Mouse (Mus musculus) stomach, postnatal 0 days (tissue): ENCODE data around the gene Sdc4. TPM values are rescaled to one million over a fixed set of nuclear protein-coding genes. Genes with fewer than 3 reads are reported as not detected.

Source experiments
- ATAC-seq: fragments of 200-750 bp; cut with Nextera tagmentation; 2 replicates; pipeline ENCODE4 v1.8.0; 2017; ENCODE audit not compliant: low FRiP score, low TSS enrichment
- DNase-seq: peaks from one replicate; pipeline ENCODE4 v3.0.0-alpha.2; 2016; ENCODE audit warnings: low spot score
- H3K27ac ChIP-seq: fragments of 300-500 bp; sonication (generic); replicated peaks from 2 replicates; pipeline ENCODE4 v1.5.1; 2014; ENCODE audit warnings: mild to moderate bottlenecking, control low read depth
- H3K27me3 ChIP-seq: fragments of 300-500 bp; sonication (generic); 2 replicates; pipeline ENCODE4 v1.6.1; 2014; ENCODE audit warnings: low read length; ENCODE audit not compliant: control insufficient read depth, insufficient read depth
- H3K36me3 ChIP-seq: fragments of 300-500 bp; sonication (generic); 2 replicates; pipeline ENCODE4 v1.6.1; 2014; ENCODE audit warnings: low read length, mixed read lengths; ENCODE audit not compliant: control insufficient read depth, insufficient read depth
- H3K4me1 ChIP-seq: fragments of 300-500 bp; sonication (generic); replicated peaks from 2 replicates; pipeline ENCODE4 v1.6.1; 2014; ENCODE audit warnings: antibody characterized with exemption; ENCODE audit not compliant: control insufficient read depth, insufficient read depth
- H3K4me2 ChIP-seq: fragments of 300-500 bp; sonication (generic); replicated peaks from 2 replicates; pipeline ENCODE4 v1.6.1; 2014; ENCODE audit warnings: low read depth, mild to moderate bottlenecking, control low read depth, moderate library complexity
- H3K4me3 ChIP-seq: fragments of 300-500 bp; sonication (generic); 2 replicates; pipeline ENCODE4 v1.5.1; 2014; ENCODE audit warnings: low read depth, low read length, control low read depth
- H3K9ac ChIP-seq: fragments of 300-500 bp; sonication (generic); 2 replicates; pipeline ENCODE4 v1.6.1; 2014; ENCODE audit warnings: mild to moderate bottlenecking, low read length, control low read depth, mixed read lengths
- H3K9me3 ChIP-seq: fragments of 300-500 bp; sonication (generic); 2 replicates; pipeline ENCODE4 v1.6.1; 2016; ENCODE audit warnings: low read length; ENCODE audit not compliant: control insufficient read depth
- CTCF ChIP-seq: IDR thresholded peaks from 2 replicates; pipeline ENCODE4 v1.5.1; 2016; ENCODE audit warnings: antibody characterized with exemption, low read depth, mild to moderate bottlenecking, moderate library complexity
- EP300 ChIP-seq: optimal IDR thresholded peaks from 2 replicates; pipeline ENCODE3; 2016; ENCODE audit warnings: antibody characterized with exemption
- WGBS: fragments of 180-500 bp; shearing (Covaris S2); extraction: QIAGEN DNeasy Blood & Tissue Kit; methylation state at CpG from one replicate; pipeline ENCODE4 v1.1.7; 2014; 5-methylcytosine and 5-hydroxymethylcytosine counted together
- polyA plus RNA-seq: library from polyadenylated mRNA; unstranded; fragments of >200 nt; fragmentation: Nextera tagmentation; extraction: Ambion mirVana; gene quantifications from 2 replicates; pipeline ENCODE4 v1.2.1, GENCODE M21; 2015

Gene Sdc4
- polyA plus RNA-seq, 1 experiment from 2014 or later, result 133 TPM

GRCm38 (mm10) chr2:164436961-164437360, 6.7 kb downstream of the Sdc4 start:
- Histone ChIP-seq H3K9ac (peak overlapping the region; percentile 52), H3K4me2 (peak overlapping the region; percentile 38), H3K36me3 (no peaks in the 10 kb centered on the region), H3K4me3 (no peak overlapping the region), H3K9me3 (no peaks in the 10 kb centered on the region), H3K27me3 (no peaks in the 10 kb centered on the region), H3K4me1 (peaks cover 28% of the 10 kb centered on the region), H3K27ac (peak overlapping the region; percentile 91)
- DNase-seq (peak; percentile 82), ATAC-seq (peak; percentile 71)
- 38% methylated on average over 3 of the region's 3 CpGs for WGBS
- TF ChIP-seq CTCF (no peak), EP300 (no peak)

- no peaks in the 10 kb centered on the region for H3K9me3 ChIP-seq
- TF ChIP-seq EP300 (no peak), CTCF (no peak)
- DNase-seq, result no peak
- no peaks in the 10 kb centered on the region for H3K36me3 ChIP-seq
- H3K4me2 ChIP-seq, result peak overlapping the region; percentile 38
- peak overlapping the region; percentile 91 for H3K27ac ChIP-seq
- H3K4me1 ChIP-seq, result peaks cover 32% of the 10 kb centered on the region
- no peak overlapping the region for H3K4me3 ChIP-seq
- 18% methylated on average over 8 of the region's 8 CpGs for WGBS
- ATAC-seq, result no peak
- H3K9ac ChIP-seq, result peak overlapping the region; percentile 52
- H3K27me3 ChIP-seq, result no peaks in the 10 kb centered on the region
Observed at GRCm38 (mm10) chr2:164436215-164436913, 7.3 kb downstream of the Sdc4 start.

GRCm38 (mm10) chr2:164435216-164436090, 8.2 kb downstream of the Sdc4 start:
- TF ChIP-seq EP300 (no peak), CTCF (no peak)
- no peak overlapping the region for H3K4me3 ChIP-seq
- no peaks in the 10 kb centered on the region for H3K27me3 ChIP-seq
- ATAC-seq (peak; percentile 13; the same call in 1 of the 2 replicates), DNase-seq (peak; percentile 69)
- no peak overlapping the region for H3K4me2 ChIP-seq
- 33% methylated on average over 5 of the region's 5 CpGs for WGBS
- no peaks in the 10 kb centered on the region for H3K36me3 ChIP-seq
- H3K4me1 ChIP-seq, result peaks cover 39% of the 10 kb centered on the region
- H3K27ac ChIP-seq, result peak overlapping the region; percentile 91
- H3K9me3 ChIP-seq, result no peaks in the 10 kb centered on the region
- H3K9ac ChIP-seq, result peak overlapping the region; percentile 8; the same call in 1 of the 2 replicates

GRCm38 (mm10) chr2:164434681-164435080, 9.0 kb downstream of the Sdc4 start:
- no peak for DNase-seq
- Histone ChIP-seq H3K9me3 (no peaks in the 10 kb centered on the region), H3K36me3 (no peaks in the 10 kb centered on the region), H3K27ac (peak overlapping the region; percentile 91), H3K4me1 (peaks cover 39% of the 10 kb centered on the region), H3K27me3 (no peaks in the 10 kb centered on the region), H3K4me2 (peak overlapping the region; percentile 5; the same call in 1 of the 2 replicates), H3K9ac (no peak overlapping the region), H3K4me3 (no peak overlapping the region)
- TF ChIP-seq EP300 (no peak), CTCF (no peak)
- no peak for ATAC-seq
- 45% methylated on average over 3 of the region's 3 CpGs for WGBS

GRCm38 (mm10) chr2:164433278-164433895, 10.3 kb downstream of the Sdc4 start:
- Histone ChIP-seq H3K9me3 (no peaks in the 10 kb centered on the region), H3K4me1 (peaks cover 39% of the 10 kb centered on the region), H3K4me2 (peak overlapping the region; percentile 49), H3K27ac (peak overlapping the region; percentile 92), H3K36me3 (peaks cover 9% of the 10 kb centered on the region), H3K27me3 (no peaks in the 10 kb centered on the region), H3K9ac (no peak overlapping the region), H3K4me3 (no peak overlapping the region)
- DNase-seq (no peak), ATAC-seq (0 out of 2 replicates have a peak, but pooled peaks have one; percentile 2)
- no peak for TF ChIP-seq CTCF
- 55% methylated on average over 9 of the region's 9 CpGs for WGBS
